Mouse (Mus musculus) layer of hippocampus, postnatal 36 days (tissue): ENCODE measurements around the gene Znhit6. TPM values are rescaled to one million over a fixed set of nuclear protein-coding genes. Genes with fewer than 3 reads are reported as not detected.
A peak's percentile ranks its signal among the peaks of the same experiment; 100 is the strongest.

ENCODE experiments used
- DNase-seq, 2 experiments: peaks; one replicate each; pipeline ENCODE4 v3.0.0; 2022
- total RNA-seq, 2 experiments: library from RNA; stranded (reverse); gene quantifications; 2 replicates each; pipeline ENCODE4 v1.2.3; 2021

Znhit6 gene
- total RNA-seq, 2 experiments from 2014 or later = 13.7 to 17.7 TPM

- DNase-seq = no peak
Measured at GRCm38 (mm10) chr3:145646009-145646408, 70.0 kb downstream of the Znhit6 start.

- DNase-seq = no peak
Measured at GRCm38 (mm10) chr3:145646666-145647065, 70.7 kb downstream of the Znhit6 start.

- no peak for DNase-seq
Measured at GRCm38 (mm10) chr3:145647416-145647815, 71.4 kb downstream of the Znhit6 start.

- no peak for DNase-seq
Measured at GRCm38 (mm10) chr3:145648097-145648931, 72.3 kb downstream of the Znhit6 start.

GRCm38 (mm10) chr3:145648991-145649851 is 73.2 kb downstream of the Znhit6 start:
- peak in 1 of 2 experiments; percentile 33 for DNase-seq

GRCm38 (mm10) chr3:145649852-145650202 is 73.8 kb downstream of the Znhit6 start, which contains the start of gene Ccn1:
TSS of gene Ccn1 (minus strand) at chr3:145649981.
- DNase-seq = peak; percentile 55 to 58

- no peak for DNase-seq
Measured at GRCm38 (mm10) chr3:145650298-145651011, 74.5 kb downstream of the Znhit6 start.

GRCm38 (mm10) chr3:145651029-145651977 is 75.3 kb downstream of the Znhit6 start:
- DNase-seq = no peak

- no peak for DNase-seq
Measured at GRCm38 (mm10) chr3:145651978-145652321, 75.9 kb downstream of the Znhit6 start.

GRCm38 (mm10) chr3:145652322-145653131 is 76.5 kb downstream of the Znhit6 start:
- DNase-seq = no peak

GRCm38 (mm10) chr3:145653191-145653940 is 77.4 kb downstream of the Znhit6 start:
- DNase-seq = peak in 1 of 2 experiments; percentile 24

GRCm38 (mm10) chr3:145654028-145654427 is 78.0 kb downstream of the Znhit6 start:
- no peak for DNase-seq

Other genes starting within 250 kb of the Znhit6 start
- gene Ccn1, start 73.8 kb downstream of the Znhit6 start, total RNA-seq = 1 to 10 TPM; 4.4 TPM
- gene Ddah1, start 182.5 kb downstream of the Znhit6 start, total RNA-seq = 10 to 100 TPM; 53.1 to 56.2 TPM